Mouse (Mus musculus) layer of hippocampus, adult 8-10 months (tissue): ENCODE measurements at regions not wholly inside any gene's neighbourhood (a gene's known extent, or its start where the extent isn't known, plus 50 kb on each side); places are given as distances from the start of the nearest gene placed in this dataset.

ENCODE experiments used
- DNase-seq, 2 experiments: peaks; one replicate each; pipeline ENCODE4 v3.0.0; 2022; ENCODE audit warnings: low spot score in 2 of 2

GRCm38 (mm10) chr16:75487915-75488314, 97.9 kb downstream of the Lipi start:
- no peak for DNase-seq

GRCm38 (mm10) chr16:75483878-75484277, 102.0 kb downstream of the Lipi start:
- no peak for DNase-seq

GRCm38 (mm10) chr16:75465420-75465975, 120.4 kb downstream of the Lipi start:
- no peak for DNase-seq

GRCm38 (mm10) chr16:75462136-75462535, 123.7 kb downstream of the Lipi start:
- DNase-seq = no peak

GRCm38 (mm10) chr16:75446901-75447514, 138.9 kb downstream of the Lipi start:
- DNase-seq = peak; percentile 36 to 39

- peak; percentile 14 to 18 for DNase-seq
Observed at GRCm38 (mm10) chr16:75439296-75439695, 146.6 kb downstream of the Lipi start.

- no peak for DNase-seq
Observed at GRCm38 (mm10) chr16:75433227-75433626, 152.6 kb downstream of the Lipi start.

GRCm38 (mm10) chr16:75384526-75385222, 201.2 kb downstream of the Lipi start:
- DNase-seq = no peak

- DNase-seq = no peak
Observed at GRCm38 (mm10) chr16:75381191-75381590, 204.7 kb downstream of the Lipi start.

- no peak for DNase-seq
Observed at GRCm38 (mm10) chr16:75369700-75370099, 216.2 kb downstream of the Lipi start.

- peak in 1 of 2 experiments; percentile 8 for DNase-seq
Observed at GRCm38 (mm10) chr16:75366727-75367126, 219.1 kb downstream of the Lipi start.

- no peak for DNase-seq
Observed at GRCm38 (mm10) chr16:75365361-75365994, 220.4 kb downstream of the Lipi start.

- no peak for DNase-seq
Observed at GRCm38 (mm10) chr16:75362095-75362494, 223.8 kb downstream of the Lipi start.

GRCm38 (mm10) chr16:75360791-75361190, 225.1 kb downstream of the Lipi start:
- DNase-seq = no peak

- DNase-seq = no peak
Observed at GRCm38 (mm10) chr16:75353394-75353793, 232.5 kb downstream of the Lipi start.

GRCm38 (mm10) chr16:75344201-75344927, 241.5 kb downstream of the Lipi start:
- DNase-seq = no peak

- DNase-seq = no peak
Observed at GRCm38 (mm10) chr16:75343028-75343901, 242.6 kb downstream of the Lipi start.

- no peak for DNase-seq
Observed at GRCm38 (mm10) chr16:75334228-75334627, 251.6 kb downstream of the Lipi start.

- no peak for DNase-seq
Observed at GRCm38 (mm10) chr16:75333750-75334149, 252.1 kb downstream of the Lipi start.

- DNase-seq = no peak
Observed at GRCm38 (mm10) chr16:75332853-75333252, 253.0 kb downstream of the Lipi start.

GRCm38 (mm10) chr16:75325296-75325695, 260.6 kb downstream of the Lipi start:
- DNase-seq = no peak
